Mouse (Mus musculus): Measurements from ENCODE around the gene Nexn. TPM values are rescaled to one million over a fixed set of nuclear protein-coding genes. Genes with fewer than 3 reads are reported as not detected.

Nexn gene
- polyA plus RNA-seq, 1 experiment from 2014 or later = 5.1 TPM

GRCm38 (mm10) chr3:152190679-152191477 is 75.3 kb downstream of the Nexn start:
- Histone ChIP-seq H3K9ac (ENCODE audit: low read depth, low read length) (no peak overlapping the region), H3K9me3 (ENCODE audit: control insufficient read depth, low read length) (no peaks in the 10 kb centered on the region), H3K36me3 (ENCODE audit: control insufficient read depth, insufficient read depth, low read length) (peaks cover 3% of the 10 kb centered on the region; the same call in 1 of the 2 replicates), H3K4me2 (replicated peaks; ENCODE audit: low read depth, low read length) (peak overlapping the region; percentile 15), H3K27ac (ENCODE audit: low read depth, low read length) (no peak overlapping the region), H3K4me1 (ENCODE audit: control insufficient read depth, insufficient read depth, low read length) (peaks cover 16% of the 10 kb centered on the region; the same call in 1 of the 2 replicates), H3K4me3 (ENCODE audit: low read length) (peak overlapping the region; percentile 21; the same call in 1 of the 2 replicates), H3K27me3 (ENCODE audit: control insufficient read depth, insufficient read depth, low read length) (no peaks in the 10 kb centered on the region)
- no peak for ATAC-seq (ENCODE audit: low FRiP score, low TSS enrichment)
- WGBS = 76% methylated on average over 9 of the region's 9 CpGs

GRCm38 (mm10) chr3:152189306-152189705 is 76.8 kb downstream of the Nexn start:
- H3K4me3 ChIP-seq (ENCODE audit: low read length) = no peak overlapping the region
- 0 out of 2 replicates have a peak overlapping the region, but pooled peaks have one; percentile 19 for H3K4me2 ChIP-seq (replicated peaks; ENCODE audit: low read depth, low read length)
- H3K27ac ChIP-seq (ENCODE audit: low read depth, low read length) = peak overlapping the region; percentile 64
- ATAC-seq (ENCODE audit: low FRiP score, low TSS enrichment) = peak; percentile 58; the same call in 1 of the 2 replicates
- no peak overlapping the region for H3K9ac ChIP-seq (ENCODE audit: low read depth, low read length)
- peaks cover 10% of the 10 kb centered on the region; the same call in 1 of the 2 replicates for H3K36me3 ChIP-seq (ENCODE audit: control insufficient read depth, insufficient read depth, low read length)
- no peaks in the 10 kb centered on the region for H3K9me3 ChIP-seq (ENCODE audit: control insufficient read depth, low read length)
- H3K4me1 ChIP-seq (ENCODE audit: control insufficient read depth, insufficient read depth, low read length) = peaks cover 16% of the 10 kb centered on the region; the same call in 1 of the 2 replicates
- H3K27me3 ChIP-seq (ENCODE audit: control insufficient read depth, insufficient read depth, low read length) = no peaks in the 10 kb centered on the region
- WGBS = 27% methylated on average over 4 of the region's 4 CpGs

Other genes with a start within 250 kb of the Nexn start
- 16.0 and 22.2 TPM in 2 replicates for gene Gipc2, start 100.1 kb downstream of the Nexn start, polyA plus RNA-seq (2014; fragmentation: Nextera tagmentation; extraction: Ambion mirVana)
- 23.9 and 26.2 TPM in 2 replicates for gene Dnajb4, start 56.0 kb downstream of the Nexn start, polyA plus RNA-seq (2014; fragmentation: Nextera tagmentation; extraction: Ambion mirVana)
- 283 and 332 TPM in 2 replicates for gene Fubp1, start 55.9 kb downstream of the Nexn start, polyA plus RNA-seq (2014; fragmentation: Nextera tagmentation; extraction: Ambion mirVana)
- gene Miga1, start 74.1 kb upstream of the Nexn start, polyA plus RNA-seq (2014; fragmentation: Nextera tagmentation; extraction: Ambion mirVana) = 14.0 and 23.7 TPM in 2 replicates
- 18.8 and 44.4 TPM in 2 replicates for gene Usp33, start 80.1 kb upstream of the Nexn start, polyA plus RNA-seq (2014; fragmentation: Nextera tagmentation; extraction: Ambion mirVana)
- gene Zzz3, start 129.1 kb upstream of the Nexn start, polyA plus RNA-seq (2014; fragmentation: Nextera tagmentation; extraction: Ambion mirVana) = 37.4 and 70.8 TPM in 2 replicates

All from kidney, embryonic 14.5 days (tissue).